Mouse (Mus musculus) midbrain, embryonic 16.5 days (tissue): ENCODE measurements around the gene Gm17482. TPM values are rescaled to one million over a fixed set of nuclear protein-coding genes. Genes with fewer than 3 reads are reported as not detected.

ENCODE experiments used
- ATAC-seq: fragments of 200-750 bp; cut with Nextera tagmentation; 2 replicates; pipeline ENCODE4 v1.8.0; 2017; ENCODE audit warnings: moderate TSS enrichment
- H3K27ac ChIP-seq: fragments of 300-500 bp; sonication (generic); 2 replicates; pipeline ENCODE4 v1.5.1; 2014; ENCODE audit warnings: mild to moderate bottlenecking, low read length, mixed read lengths
- H3K27me3 ChIP-seq: fragments of 300-500 bp; sonication (generic); 2 replicates; pipeline ENCODE4 v1.6.1; 2014; ENCODE audit warnings: low read depth, low read length, mixed read lengths; ENCODE audit not compliant: control insufficient read depth, insufficient read depth
- H3K36me3 ChIP-seq: fragments of 300-500 bp; sonication (generic); 2 replicates; pipeline ENCODE4 v1.6.1; 2014; ENCODE audit warnings: mild to moderate bottlenecking, low read length, moderate library complexity, mixed read lengths; ENCODE audit not compliant: control insufficient read depth, insufficient read depth
- H3K4me1 ChIP-seq: fragments of 300-500 bp; sonication (generic); 2 replicates; pipeline ENCODE4 v1.6.1; 2014; ENCODE audit warnings: mild to moderate bottlenecking, low read length, mixed read lengths; ENCODE audit not compliant: control insufficient read depth, insufficient read depth
- H3K4me2 ChIP-seq: fragments of 300-500 bp; sonication (generic); 2 replicates; pipeline ENCODE4 v1.6.1; 2014; ENCODE audit warnings: mild to moderate bottlenecking, low read length, mixed read lengths
- H3K4me3 ChIP-seq: fragments of 300-500 bp; sonication (generic); 2 replicates; pipeline ENCODE4 v1.5.1; 2014; ENCODE audit warnings: low read depth, mild to moderate bottlenecking, low read length, moderate library complexity, mixed read lengths
- H3K9ac ChIP-seq: fragments of 300-500 bp; sonication (generic); 2 replicates; pipeline ENCODE4 v1.6.1; 2014; ENCODE audit warnings: low read depth, low read length, mixed read lengths
- H3K9me3 ChIP-seq: fragments of 300-500 bp; sonication (generic); replicated peaks from 2 replicates; pipeline ENCODE4 v1.6.1; 2014; ENCODE audit warnings: mild to moderate bottlenecking, low read length, mixed read lengths; ENCODE audit not compliant: control insufficient read depth, poor library complexity, severe bottlenecking
- WGBS: fragments of 180-500 bp; shearing (Covaris S2); extraction: QIAGEN DNeasy Blood & Tissue Kit; methylation state at CpG from one replicate; pipeline ENCODE4 v1.1.7; 2014; 5-methylcytosine and 5-hydroxymethylcytosine counted together
- polyA plus RNA-seq: library from polyadenylated mRNA; unstranded; fragments of >200 nt; fragmentation: Nextera tagmentation; extraction: Ambion mirVana; gene quantifications from 2 replicates; pipeline ENCODE4 v1.2.1, GENCODE M21; 2015

The Gm17482 gene
- polyA plus RNA-seq, 1 experiment from 2014 or later: not detected

DNA sequence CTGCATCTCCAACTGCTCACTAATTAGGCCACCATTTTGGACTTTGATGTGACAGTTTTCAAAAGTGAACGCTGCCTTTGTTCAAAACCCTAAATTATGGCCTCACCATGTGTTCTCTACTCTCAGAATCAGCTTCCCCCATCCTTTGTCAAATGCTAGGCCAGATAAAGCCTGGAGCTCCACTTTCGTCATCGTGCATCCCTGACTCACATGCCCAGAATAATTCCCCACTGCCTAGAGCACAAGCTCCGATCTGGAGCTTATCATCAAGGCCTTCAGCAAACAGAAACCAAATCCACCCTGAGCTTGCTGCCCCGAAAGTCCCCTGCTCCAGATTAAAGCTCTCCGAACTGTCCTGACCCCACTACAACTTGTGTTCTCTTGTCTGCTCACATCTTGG, 65.5 kb downstream of the Gm17482 start:
- H3K27me3 ChIP-seq: no peaks in the 10 kb centered on the region
- H3K9ac ChIP-seq: no peak overlapping the region
- no peak for ATAC-seq
- WGBS: 74% methylated on average over 6 of the region's 6 CpGs
- H3K36me3 ChIP-seq: no peaks in the 10 kb centered on the region
- no peaks in the 10 kb centered on the region for H3K4me1 ChIP-seq
- no peak overlapping the region for H3K4me2 ChIP-seq
- no peak overlapping the region for H3K27ac ChIP-seq
- no peaks in the 10 kb centered on the region for H3K9me3 ChIP-seq
- no peak overlapping the region for H3K4me3 ChIP-seq

DNA sequence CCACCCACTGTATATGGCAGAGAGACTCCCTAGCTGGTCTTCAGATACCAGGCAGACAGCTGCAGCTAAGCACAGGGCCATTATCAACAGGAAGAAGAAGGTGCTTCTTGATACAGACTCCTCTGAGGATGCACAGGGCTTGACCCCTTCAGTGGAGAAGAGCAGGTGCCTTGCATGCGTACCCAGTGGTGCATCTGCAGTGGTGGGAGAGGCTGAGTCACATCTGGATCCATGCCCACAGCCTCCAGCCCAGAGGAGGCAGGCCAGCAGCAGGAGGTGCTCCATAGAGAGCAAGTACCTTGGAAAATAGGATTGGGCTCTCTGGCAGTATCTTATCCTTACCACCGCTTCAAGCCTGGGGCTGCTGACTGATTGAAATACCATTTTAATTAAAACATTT, 66.7 kb downstream of the Gm17482 start:
- H3K4me1 ChIP-seq: no peaks in the 10 kb centered on the region
- H3K4me3 ChIP-seq: no peak overlapping the region
- no peaks in the 10 kb centered on the region for H3K27me3 ChIP-seq
- H3K27ac ChIP-seq: no peak overlapping the region
- no peaks in the 10 kb centered on the region for H3K9me3 ChIP-seq
- ATAC-seq: no peak
- H3K4me2 ChIP-seq: no peak overlapping the region
- H3K36me3 ChIP-seq: no peaks in the 10 kb centered on the region
- 70% methylated on average over 2 of the region's 2 CpGs for WGBS
- no peak overlapping the region for H3K9ac ChIP-seq

DNA sequence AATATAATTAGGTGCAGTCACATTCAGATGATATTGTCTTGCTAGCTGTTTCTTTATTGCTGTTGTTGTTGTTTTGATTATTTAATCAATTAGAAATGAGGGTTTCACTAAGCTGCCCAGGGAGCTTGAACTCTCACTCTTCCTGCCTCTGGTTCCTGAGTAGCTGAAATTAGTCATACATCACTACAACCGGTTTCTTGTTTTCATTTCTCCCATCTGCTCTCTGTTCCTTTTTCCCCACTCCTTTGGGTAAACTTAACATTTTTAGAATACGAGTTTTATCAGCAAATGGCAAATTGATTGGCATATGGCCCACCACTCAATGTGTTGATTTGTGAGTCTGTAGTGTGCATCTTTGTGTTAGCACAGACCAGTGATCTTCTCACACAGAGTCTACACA, 80.0 kb downstream of the Gm17482 start:
- H3K27ac ChIP-seq: no peak overlapping the region
- no peak for ATAC-seq
- H3K4me1 ChIP-seq: no peaks in the 10 kb centered on the region
- H3K9ac ChIP-seq: no peak overlapping the region
- H3K4me3 ChIP-seq: no peak overlapping the region
- no peak overlapping the region for H3K4me2 ChIP-seq
- 87% methylated on average over 2 of the region's 2 CpGs for WGBS
- H3K36me3 ChIP-seq: no peaks in the 10 kb centered on the region
- no peaks in the 10 kb centered on the region; the same call in 1 of the 2 replicates for H3K9me3 ChIP-seq
- H3K27me3 ChIP-seq: no peaks in the 10 kb centered on the region

Other genes with a start within 250 kb of the Gm17482 start
- 47.0 and 51.5 TPM in 2 replicates for gene Tamm41, start 189.5 kb upstream of the Gm17482 start, polyA plus RNA-seq
- gene Syn2, start 92.4 kb upstream of the Gm17482 start, polyA plus RNA-seq: 45.1 and 59.3 TPM in 2 replicates
- gene Timp4, start 24.9 kb downstream of the Gm17482 start, polyA plus RNA-seq: 11.9 and 17.3 TPM in 2 replicates
- gene Pparg, start 133.6 kb downstream of the Gm17482 start, polyA plus RNA-seq: 0.39 and 0.53 TPM in 2 replicates